Mouse (Mus musculus) liver, adult 2 months (tissue): Measurements from ENCODE around the gene Sh3rf3.

Experiments
- CTCF ChIP-seq: fragments of 200-500 bp; IDR thresholded peaks from 2 replicates; pipeline ENCODE4 v1.5.1; 2011; ENCODE audit warnings: low read depth, low read length, control low read depth
- POLR2A ChIP-seq: fragments of 200-500 bp; IDR thresholded peaks from 2 replicates; pipeline ENCODE4 v1.6.1; 2011; ENCODE audit warnings: low read length, control low read depth; ENCODE audit not compliant: insufficient read depth; ENCODE audit errors: extremely low read depth

GRCm38 (mm10) chr10:59072827-59073226, 259.7 kb downstream of the Sh3rf3 start:
- TF ChIP-seq CTCF (no peak), POLR2A (no peak)
